Mouse (Mus musculus) neural tube, embryonic 10.5 days (tissue): Measurements from ENCODE around the gene Galnt9.

Source experiments
- DNase-seq: peaks from one replicate; pipeline ENCODE4 v3.0.0-alpha.2; 2017; ENCODE audit warnings: low spot score; ENCODE audit errors: extremely low spot score

Galnt9 gene

DNA sequence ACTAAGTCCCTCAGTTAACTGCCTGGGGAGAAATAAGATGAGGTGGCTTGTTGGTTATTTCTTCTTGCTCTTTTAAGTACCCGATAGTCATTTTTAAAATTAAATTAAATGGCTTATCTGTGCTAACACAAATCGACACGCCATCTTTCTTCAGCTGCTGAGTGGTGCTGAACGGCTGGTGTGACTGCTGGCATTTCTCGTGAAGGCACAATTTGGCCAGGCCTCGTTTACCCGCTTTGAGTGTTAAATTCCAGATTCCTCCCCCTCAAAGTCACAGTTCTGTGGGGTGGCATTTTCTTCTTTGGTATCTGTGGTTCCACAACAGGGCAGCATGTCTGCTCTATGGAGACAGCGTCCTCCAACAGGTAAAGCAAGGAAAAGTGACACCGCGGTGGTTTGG is 83.2 kb downstream of the Galnt9 start:
- DNase-seq, result no peak

DNA sequence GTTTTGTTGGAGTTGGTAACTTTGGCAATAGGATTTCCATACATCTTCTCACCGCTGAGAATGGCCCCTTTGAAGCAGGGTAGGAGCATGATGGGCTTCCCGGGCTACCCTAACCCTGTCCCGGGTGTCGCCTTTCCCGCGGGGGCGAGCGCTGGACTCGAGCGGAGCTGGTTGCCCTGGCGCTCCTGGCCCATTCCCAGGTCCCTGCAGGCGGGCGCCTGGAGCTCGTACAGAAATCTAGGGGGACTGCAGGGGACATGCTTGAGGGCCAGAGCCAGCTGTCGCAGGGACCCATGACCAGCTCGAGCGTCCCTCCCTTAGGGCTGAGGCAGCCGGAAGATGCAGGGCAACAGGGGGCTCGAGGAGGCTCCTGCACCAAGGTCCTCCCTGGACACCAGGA is 84.0 kb downstream of the Galnt9 start:
- DNase-seq, result no peak

GRCm38 (mm10) chr5:110629525-110630120 is 85.5 kb downstream of the Galnt9 start:
- DNase-seq, result no peak

DNA sequence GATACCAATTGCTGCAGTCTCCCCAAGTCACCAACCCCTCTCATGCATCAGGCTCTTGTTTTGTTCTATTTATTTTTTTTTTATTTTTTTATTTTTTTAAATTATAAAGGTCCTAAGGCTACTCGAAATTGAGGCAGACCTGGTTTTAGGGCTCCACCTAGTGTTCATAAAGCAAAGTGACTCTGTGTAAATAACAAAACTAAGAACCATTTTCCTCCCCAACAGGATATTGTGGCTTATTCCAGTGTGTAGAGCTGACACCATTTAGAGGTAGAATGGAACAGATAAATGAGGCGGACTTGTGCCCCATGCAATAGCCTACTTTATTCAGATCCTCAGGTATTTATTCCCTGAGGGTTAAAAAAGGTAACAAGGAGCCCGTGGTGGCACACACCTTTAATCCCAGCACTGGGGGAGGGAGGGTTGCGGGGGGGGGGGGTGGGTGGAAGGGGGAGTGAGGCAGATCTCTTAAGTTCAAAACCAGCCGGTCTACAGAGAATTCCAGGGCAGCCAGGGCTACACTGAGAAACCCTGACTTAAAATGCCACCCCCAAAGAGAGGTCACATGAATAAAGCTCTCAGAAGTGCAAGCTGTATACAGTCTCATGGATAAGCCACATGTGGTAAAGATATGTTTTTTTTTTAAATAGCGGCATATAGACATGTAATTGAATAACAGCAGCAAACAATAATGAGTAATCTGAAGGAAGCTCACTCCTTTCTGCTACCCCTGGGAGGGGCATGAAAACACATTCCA is 92.0 kb downstream of the Galnt9 start:
- no peak for DNase-seq

DNA sequence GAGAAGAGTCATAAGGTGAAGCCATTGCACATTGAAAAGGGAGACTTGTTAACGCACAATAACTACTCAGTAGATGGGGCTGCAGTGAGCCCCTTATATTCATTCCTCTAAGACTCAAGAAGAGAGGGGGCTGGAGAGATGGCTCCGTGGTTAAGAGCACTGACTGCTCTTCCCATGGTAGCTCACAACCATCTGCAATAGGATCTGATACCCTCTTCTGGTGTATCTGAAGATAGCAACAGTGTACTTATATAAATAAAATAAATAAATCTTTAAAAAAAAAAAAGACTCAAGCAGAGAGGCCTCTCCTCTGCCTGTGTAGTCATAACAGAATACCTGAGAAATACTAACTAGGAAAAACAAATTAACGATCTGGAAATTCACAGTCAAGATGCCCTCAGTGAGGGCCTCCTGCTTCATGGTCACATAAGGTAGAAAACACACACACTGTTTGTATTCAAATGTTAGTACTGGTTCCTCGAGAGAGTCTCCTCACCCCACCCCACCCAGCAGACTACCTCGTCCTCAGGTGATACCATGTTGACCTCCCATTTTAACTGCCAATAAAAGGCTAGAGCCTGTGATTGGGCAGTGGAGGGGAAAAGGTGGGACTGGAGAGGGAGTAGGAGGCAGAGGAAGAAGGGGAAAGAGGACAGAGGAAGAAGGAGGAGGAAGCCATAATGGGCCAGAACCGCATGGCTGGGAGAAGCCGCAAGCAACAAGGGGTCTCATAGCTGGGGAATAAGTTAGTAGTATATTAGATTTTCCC is 94.3 kb downstream of the Galnt9 start:
- no peak for DNase-seq

DNA sequence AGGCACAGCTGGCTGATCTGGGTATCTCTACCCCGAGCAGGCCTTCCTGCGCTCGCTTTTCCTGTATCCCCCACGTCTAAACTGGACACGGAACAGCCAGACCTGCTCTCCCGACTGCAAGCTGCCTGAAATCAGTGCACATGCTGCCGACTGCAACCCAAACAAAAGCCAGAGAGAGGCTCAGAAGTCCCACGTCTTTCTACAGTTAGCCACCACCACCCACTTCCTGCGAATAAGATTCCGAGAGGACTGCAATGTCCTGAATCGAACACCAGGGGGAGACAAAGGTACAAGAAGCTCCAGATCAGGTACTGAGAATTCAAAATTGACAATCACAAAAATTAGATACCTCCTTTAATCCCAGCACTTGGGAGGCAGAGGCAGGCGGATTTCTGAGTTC is 95.3 kb downstream of the Galnt9 start:
- peak; percentile 72 for DNase-seq

- DNase-seq, result no peak
Observed at GRCm38 (mm10) chr5:110646377-110646776, 102.2 kb downstream of the Galnt9 start.

DNA sequence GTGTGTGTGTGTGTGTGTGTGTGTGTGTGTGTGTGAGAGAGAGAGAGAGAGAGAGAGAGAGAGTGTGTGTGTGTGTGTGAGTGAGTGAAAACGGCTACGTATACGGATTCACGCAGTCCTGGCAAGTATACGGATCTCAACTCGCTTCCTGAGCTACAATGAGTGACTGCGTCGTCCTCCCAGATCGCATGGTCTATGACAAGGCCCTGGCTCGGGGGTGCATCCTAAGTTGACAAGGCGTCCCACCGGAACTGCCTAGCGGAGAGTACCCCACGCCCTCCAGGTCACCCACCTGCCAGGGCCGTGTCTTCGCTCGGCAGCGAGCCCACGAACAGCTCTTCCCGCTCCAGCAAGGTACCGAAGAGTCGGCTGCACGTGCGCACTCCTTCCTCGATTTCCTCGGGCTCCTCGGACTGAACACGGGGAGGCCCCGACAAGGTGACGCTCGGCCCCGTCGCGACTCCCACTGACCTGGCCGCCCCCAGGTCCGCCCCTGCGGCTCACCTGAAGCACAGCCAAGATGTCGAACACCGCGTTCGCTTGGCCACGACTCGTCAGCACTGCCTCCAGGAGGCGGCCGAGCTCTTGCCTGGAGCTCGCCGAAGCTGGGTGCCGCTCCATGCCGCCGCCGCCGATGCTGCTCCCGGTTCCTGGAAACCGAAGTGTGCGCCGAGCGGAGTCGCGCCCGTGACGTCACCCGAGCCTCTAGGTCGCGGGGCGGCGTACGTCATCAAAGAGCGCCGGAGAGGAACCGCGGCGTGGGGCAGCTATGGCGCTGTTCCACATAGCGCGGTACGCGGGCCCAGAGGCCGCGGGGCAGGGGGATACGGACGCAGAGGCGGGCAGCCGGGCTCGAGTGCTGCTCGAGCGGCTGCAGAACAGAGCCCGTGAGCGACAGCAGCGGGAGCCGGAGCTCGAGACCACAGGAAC is 108.8 kb downstream of the Galnt9 start, which contains the start of the genes Noc4l and Ddx51:
Gene Noc4l (minus strand): TSS at position 699 of the 930 bp plus-strand sequence.
Gene Ddx51 (plus strand): TSS at position 733 of the 930 bp plus-strand sequence.
- peak; percentile 98 for DNase-seq

DNA sequence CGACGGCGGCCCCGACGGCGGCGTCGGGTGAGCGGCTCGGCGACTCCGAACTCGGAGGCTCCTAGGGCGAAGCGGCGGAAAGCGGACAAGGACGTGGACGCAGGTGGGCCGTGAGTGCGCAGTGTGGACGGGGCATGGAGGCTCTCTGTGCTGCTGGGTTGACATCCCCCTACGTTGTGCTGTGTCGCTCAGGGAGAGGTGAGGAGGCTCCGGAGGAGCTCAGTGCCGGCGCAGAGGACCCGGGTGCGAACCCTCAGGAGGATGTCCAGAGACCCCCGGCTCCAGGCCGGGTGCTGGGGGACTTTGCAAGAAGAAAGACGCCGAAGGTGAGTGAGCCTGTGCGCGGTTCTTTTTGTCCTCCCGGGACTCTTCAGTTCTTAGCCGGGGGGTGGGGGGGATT is 109.5 kb downstream of the Galnt9 start:
- no peak for DNase-seq

GRCm38 (mm10) chr5:110659682-110660081 is 115.5 kb downstream of the Galnt9 start:
- no peak for DNase-seq

DNA sequence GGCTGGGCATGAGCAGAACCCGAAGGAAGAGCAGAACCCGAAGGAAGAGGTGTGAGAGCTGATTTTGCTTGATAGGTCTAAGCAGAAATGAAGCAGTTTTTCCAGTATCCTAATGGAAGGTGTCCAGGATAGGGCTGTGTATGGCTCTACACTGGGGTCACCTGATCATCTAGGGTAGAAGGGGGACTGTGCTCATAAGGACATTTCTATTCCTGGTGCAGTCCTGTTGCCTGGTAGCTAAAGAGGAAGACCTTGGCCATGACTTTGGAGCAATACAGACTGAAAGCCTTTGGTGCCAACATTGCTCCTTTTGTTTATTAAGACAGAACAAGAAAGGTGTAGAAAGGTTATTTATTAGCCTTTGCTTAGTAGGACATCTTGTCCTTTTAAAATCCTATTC is 119.9 kb downstream of the Galnt9 start:
- DNase-seq, result no peak

DNA sequence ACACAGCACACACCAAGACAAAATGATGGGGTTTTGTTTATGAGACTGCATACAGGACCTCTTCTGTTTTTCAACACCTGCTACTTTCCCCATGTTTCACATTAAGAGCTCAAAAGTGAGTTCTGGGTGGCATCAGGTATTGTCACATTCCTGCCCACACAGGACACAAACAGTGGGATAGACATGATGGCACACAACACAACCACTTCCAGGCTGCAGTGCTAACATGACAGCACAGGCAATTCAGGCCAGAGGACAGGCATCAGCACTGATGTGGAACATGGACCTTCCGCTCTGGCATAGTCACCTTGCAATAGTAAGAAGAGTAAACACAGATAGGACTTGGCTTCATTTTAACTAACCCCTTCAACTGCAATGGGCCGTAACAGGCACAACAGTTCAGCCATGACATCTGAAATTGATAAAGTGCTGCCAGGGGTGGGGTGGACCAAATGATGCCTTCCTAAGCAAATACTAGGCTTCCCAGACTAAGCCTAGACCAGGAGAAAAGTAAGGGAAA is 120.7 kb downstream of the Galnt9 start:
- DNase-seq, result no peak

DNA sequence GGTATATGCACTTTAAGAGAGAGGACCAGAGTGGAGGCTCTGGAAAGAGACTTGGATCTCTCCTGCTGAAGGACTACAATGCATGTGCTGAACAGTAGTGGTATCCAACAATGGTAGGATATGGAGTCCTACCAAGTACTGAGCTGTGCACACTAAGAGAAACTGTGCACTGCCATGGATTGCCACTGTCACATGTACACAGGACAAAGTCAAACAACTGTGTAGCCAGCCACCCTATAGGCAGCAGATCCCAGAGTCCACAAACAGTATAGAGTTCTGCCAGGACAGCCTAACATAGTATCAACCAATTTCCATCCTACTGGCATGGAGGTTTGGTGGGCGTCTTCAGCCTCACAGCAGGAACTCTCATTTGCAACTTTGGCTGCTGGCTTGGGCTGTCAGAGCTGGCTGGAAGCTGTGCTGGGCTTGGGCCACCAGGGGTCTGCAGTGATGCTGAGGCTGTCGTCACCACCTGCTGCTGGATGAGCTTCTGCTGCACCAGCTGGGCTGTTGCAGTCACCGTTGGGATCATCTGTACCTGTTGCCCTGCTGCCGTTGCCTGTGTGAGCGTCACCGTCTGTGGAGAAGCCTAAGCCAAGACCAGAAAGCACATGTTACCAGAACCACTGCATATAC is 121.4 kb downstream of the Galnt9 start:
- no peak for DNase-seq
